Mouse (Mus musculus): ENCODE results near the gene Atoh8.

The Atoh8 gene

DNA sequence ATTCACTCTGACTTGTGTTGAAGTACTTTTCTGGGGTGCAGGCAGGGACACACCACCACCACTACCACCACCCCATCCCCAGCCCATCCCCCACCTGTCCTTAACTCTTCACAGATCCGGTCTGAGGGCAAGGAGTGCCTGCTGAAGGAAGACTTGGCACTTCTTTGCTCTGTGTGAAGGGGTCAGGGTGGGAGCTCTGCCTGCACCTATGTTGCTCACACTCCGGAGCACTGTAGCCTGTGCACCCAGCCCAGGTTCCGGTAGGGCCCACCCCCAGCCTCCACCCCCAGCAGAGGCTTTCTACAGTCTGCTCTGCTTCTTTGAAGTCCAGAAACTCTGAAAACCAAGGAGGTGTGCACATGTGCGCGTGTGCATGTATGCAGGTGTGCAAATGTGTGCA, 44.8 kb downstream of the Atoh8 start:
- no peak for DNase-seq (ENCODE audit: low read depth, low spot score)

DNA sequence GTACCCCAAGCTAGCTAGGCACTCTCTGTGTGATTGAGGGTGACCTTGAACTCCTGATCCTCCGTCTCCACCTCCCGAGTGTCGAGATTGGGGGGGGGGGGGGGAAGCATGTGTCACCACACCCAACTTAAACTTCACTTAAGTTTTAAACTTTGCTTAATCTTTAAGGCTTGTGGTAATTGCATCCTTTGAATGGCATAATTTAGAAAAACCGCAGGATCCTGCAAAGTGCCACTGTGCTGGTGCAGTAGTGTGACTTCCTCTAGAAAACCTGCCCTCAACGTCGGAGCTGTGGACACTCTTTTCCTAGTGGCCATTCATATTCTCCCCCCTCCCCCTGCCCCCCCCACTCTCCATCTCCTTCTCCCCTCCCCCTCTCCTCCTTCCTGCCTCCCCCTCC, 45.3 kb downstream of the Atoh8 start:
- no peak for DNase-seq (ENCODE audit: low read depth, low spot score)

DNA sequence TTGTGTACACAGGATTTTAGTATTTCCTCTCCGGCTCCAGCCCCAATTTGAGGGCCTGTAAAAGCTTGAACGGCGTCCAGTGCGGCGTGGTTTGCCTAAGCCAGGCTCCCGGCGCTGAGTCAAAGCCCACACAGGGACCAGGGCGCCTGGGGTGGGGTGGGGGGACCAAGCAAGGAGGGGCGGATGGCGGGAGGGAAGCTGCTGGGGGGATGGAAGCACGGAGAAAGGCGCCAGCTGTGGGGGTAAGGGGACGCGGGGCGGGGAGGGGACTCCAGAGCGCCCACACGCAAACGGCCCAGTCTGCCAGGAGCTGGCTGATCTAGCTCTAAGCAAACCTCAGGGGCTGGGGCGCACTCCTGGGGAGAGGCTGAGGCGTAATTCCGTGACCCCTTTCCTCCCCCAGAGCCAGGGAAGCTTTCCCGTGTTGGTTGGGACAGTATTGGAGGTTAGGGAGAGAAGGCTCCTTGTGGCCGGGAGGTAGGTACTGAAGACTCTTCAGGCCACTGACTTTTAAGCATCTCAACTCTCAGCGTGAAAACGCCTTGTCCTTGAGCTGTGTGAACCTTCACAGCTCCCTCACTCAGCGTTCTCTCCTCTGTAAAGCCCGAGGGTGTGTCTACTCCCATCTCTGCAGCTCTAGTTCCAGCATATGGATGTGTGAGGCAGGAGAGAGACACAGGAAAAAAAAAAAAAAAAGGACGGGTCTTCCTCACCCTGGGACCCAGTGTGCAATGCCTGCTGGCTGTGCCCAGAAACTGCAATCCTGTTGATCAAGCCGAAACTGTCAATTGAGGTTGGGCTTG, 46.1 kb downstream of the Atoh8 start:
- no peak for DNase-seq (ENCODE audit: low read depth, low spot score)

DNA sequence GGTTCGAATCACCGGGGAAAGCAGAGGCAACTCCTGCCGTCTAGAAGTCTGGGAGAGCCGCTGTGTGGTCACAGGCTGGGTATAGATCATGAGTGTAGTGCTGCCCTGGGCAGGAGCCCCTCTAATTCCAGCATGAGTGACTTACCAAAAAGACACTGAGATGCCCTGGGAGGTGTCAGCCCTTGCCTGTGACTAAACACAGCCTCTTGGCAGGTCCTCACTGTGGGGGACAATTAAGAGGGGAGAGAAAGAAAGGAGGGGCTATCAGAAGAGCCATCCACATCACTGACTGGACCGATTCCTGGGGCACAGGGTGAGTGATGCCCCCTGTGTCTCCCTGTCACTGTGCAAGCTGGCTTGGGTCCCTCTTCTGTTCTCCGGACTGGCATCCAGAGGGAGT, 48.6 kb downstream of the Atoh8 start:
- DNase-seq (ENCODE audit: low read depth, low spot score), result no peak

DNA sequence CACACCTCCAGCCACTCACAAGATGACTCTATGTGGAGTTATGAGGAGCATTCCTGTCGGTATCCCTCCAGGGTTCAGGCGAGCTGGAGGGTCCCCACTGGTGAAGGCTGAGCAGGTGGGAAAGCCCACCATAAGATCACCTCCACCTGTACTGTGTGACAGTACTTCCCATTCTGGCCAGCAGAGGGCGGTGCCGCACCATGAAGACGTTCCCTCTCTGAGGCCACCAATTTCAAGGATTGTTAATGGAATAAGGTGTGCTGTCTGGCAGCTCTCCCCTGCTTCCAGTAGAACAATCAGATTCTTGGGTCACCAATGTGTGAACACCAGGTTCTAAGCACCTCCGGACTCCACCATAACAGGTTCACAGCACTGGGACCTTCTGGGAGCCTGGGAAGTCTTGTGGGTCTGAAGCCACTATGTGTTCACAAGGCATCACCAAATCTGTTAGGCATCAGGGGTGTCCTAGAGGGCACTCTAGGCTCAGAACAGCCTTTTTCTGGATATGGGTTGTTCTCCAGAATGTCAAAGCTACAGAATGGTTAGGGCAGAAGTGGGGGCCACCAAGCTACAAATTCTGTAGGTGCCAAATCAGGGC, 49.4 kb downstream of the Atoh8 start:
- peak; percentile 77 for DNase-seq (ENCODE audit: low read depth, low spot score)

DNA sequence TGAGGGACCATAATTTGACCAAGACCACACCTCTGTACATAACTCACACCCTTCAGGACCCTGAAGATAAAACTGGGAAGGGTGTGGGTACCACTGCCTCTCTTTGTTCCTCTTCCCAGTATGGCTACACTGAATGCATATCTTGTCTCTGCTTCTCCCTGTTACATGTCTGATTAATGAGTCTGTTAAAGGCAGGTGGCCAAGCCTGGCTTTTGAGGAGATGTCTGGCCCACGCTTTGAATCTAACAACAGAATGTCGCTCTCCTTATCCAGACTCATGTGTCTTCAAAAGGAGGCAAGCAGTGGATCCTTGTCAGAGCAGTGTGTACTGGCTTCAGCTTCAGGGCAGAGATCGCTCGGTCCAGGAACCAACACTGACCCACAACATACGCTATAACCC, 50.8 kb downstream of the Atoh8 start:
- no peak for DNase-seq (ENCODE audit: low read depth, low spot score)

DNA sequence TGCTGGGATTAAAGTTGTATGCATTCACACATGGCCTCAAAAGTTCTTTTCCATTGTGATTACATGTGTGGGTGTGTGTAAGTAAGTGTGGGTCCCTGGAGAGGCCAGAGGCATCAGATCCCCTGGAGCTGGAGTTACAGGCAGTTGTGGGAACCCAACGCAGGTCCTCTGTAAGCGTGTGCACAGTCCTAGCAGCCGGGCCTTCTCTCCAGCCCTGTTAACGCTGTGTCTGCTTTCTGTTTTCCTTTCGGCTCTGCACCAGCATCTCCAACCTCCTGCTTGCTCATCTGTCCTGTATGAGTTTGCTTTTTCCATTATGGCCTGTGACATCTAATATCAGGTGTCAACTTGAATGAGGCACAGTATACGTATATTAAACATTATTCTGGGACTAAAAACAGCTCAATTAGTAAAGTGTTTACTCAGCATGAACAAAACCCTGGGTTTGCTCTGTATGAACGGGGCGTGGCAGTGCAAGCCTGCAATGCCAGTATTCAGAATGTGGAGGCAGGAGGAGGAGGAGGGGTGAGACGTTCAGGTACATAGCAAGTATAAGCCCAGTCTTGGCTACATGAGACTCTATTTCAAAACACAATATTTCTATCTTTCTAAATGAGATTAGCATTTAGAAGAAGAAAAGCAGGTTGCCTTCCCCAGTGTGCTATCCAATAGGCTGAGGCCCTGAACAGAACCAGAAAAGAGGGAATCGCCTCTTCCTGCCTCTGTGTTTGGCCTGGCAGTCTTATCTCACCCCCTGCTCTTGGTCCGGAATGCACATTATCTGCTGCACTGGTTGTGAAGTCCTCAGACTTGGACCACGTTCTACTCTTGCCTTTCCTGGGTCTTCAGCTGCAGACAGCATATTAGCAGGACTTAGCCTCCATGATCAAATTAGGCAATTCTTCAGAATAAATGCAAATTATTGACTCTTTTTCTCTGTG, 55.5 kb downstream of the Atoh8 start:
- DNase-seq (ENCODE audit: low read depth, low spot score), result no peak

DNA sequence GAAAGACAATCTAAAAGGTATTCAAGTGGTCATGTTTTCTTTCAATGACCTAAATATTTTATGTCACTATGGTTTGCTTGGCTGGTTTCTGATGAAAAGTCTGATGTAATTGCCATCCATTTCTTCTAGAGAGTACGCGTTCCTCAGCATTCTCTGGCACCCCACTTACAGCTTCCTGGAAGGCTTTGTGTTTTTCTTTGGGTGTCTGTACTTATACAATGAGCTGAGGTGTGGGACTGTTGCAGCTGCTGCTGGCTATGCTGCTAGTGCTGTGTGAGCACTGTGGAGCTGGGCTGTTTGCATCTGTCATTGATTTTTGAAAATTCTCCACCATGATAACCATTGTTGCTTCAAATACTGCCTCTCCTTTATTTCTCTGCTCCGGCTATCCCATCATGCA, 56.4 kb downstream of the Atoh8 start:
- DNase-seq (ENCODE audit: low read depth, low spot score), result no peak

DNA sequence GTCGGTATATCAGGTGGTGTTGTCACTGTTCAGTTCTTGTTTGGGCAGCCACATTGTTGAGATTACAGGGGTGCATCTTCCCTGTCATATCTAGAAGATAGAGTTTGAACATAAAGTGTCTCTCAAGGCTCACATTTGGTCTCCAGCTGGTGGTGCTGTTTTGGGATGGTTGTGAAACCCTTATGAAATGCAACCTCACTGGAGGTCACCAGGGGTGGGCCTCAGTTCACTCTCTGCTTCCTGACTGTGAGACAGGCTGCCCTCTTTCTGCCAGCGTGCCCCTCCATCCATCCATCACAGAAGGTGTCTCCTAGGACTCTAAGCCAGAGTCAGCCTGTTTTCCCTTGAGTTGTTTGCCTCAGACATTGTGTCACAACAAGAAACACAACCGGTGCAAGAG, 58.0 kb downstream of the Atoh8 start:
- DNase-seq (ENCODE audit: low read depth, low spot score), result no peak

DNA sequence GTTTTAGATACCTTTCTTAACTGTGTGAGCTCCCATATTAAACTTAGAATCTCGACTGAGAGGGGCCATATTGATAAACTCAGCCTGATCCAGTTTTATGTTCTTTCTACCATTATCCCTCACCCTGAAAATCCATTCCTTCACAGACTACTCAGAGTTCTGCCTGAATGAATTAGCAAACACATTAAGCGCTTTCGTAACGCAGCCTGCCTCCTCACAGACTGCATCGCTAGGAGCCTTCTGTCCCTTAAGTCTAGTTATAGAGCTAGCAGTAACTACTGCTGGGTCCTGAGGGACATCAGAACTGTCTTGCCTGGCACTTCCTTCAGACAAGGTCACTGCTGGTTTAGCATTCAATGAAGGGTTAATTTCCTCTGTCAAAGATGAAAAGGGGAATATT, 59.4 kb downstream of the Atoh8 start:
- no peak for DNase-seq (ENCODE audit: low read depth, low spot score)

DNA sequence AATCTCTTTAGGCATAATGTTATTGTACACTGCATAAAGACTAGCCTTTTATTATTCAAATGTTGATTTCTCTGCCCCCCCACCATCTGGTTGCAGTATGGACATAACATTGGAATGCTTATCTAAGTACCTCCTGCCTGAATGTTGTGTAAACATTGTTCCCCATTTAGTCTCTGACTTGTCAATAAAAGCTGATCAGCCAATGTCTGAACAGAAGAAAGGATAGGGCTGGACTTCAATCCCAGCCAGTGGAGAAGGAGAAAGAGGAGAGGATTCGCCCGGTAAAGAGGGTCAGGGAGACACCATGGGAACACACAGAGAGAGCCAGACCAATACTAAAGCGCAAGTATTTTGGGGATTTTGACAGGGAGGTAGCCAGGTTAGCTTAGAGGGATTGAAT, 60.0 kb downstream of the Atoh8 start:
- no peak for DNase-seq (ENCODE audit: low read depth, low spot score)

DNA sequence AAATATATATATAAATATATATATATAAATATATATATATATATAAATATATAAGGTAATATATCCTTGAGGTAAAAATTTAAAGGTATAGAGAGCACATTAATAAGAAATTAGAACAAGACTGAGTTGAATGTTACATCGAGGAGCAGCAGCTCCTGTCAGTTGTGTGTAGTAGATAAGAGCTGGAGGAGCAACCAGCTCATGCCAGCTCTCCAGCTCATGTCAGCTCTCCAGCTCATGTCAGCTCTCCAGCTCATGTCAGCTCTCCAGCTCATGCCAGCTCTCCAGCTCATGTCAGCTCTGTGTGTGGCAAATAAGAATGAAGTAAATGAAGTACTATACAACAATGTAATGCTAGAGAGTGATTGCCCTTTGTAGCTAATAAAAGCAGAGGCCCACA, 62.0 kb downstream of the Atoh8 start:
- no peak for DNase-seq (ENCODE audit: low read depth, low spot score)

DNA sequence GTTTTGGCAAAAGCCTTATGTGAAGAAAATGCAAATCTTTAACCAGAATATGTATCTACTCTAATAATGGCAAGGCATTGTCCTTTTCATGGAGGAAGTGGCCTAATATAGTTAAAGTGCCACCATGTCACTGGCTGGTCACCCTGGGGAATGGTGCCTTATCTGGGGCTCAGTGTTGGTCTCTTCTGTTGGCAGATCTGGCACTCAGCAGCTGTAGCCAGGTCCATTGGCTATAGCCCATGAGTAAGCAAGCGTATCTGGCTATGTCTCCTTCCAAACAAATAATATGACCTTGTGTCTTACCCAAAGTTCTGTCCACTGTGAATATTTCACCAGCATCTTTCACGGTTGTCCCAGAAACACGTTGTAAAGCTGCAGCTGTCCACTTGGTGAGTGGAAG, 64.0 kb downstream of the Atoh8 start:
- DNase-seq (ENCODE audit: low read depth, low spot score), result no peak

DNA sequence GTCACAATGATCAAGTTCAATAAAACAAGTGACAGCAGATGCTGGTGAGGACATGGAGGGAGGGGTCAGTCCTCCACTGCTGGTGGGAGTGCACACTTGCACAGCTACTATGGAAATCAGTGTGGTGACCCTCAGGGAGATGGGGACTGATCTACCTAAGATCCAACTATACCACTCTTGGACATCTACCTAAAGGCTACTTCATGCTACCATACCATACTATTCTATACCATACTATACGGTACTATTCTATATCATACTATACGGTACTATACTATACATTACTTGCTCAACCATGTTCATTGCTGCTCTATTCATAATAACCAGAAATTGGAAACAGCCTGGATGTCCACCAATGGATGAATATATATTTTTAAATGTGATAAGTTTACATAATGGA, 69.5 kb downstream of the Atoh8 start:
- no peak for DNase-seq (ENCODE audit: low read depth, low spot score)

DNA sequence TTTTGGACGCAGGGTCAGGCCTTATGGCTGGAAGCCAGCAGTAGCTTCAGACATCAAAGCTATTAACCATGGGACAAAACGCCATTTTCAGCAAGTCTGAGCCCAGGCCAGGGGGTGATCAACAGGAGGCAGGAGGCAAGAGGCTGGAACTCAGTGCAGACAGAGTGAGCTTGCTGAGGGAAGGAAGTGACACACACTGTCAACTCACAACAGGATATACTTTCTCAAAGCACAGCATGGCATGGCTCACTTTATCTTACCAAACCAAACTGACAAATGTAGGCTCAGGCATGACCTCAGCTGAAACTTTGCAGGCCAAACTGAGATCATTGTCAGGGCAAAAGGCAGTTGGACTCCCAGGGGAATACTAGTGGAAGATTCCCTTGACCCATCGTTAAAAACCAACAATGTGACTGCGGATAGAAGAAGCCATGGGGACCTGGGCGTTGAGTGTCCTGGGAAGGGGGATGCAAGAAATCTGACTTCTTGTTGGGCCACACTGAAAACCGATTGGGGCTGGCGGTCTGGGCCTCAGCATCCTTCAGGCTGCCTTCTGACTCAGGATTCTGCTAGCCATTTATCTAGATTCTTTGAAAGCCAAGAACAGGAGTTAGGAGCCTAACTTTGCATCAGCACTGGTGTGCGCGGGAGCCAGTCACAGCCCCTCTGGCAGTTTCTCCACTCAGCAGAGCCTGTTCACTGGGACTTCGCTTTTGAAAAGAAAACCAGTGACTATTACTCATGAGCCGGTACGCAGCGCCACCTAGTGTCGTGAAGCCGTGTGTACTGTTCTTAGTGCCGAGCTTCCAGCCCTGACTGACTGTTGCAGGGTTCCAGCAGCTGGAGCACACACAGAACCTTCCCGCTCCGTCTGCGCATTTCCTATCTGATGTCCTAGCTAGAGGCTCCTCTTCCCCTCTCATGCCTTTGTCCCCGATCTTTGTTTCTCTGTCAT, 70.8 kb downstream of the Atoh8 start:
- peak; percentile 93 for DNase-seq (ENCODE audit: low read depth, low spot score)

DNA sequence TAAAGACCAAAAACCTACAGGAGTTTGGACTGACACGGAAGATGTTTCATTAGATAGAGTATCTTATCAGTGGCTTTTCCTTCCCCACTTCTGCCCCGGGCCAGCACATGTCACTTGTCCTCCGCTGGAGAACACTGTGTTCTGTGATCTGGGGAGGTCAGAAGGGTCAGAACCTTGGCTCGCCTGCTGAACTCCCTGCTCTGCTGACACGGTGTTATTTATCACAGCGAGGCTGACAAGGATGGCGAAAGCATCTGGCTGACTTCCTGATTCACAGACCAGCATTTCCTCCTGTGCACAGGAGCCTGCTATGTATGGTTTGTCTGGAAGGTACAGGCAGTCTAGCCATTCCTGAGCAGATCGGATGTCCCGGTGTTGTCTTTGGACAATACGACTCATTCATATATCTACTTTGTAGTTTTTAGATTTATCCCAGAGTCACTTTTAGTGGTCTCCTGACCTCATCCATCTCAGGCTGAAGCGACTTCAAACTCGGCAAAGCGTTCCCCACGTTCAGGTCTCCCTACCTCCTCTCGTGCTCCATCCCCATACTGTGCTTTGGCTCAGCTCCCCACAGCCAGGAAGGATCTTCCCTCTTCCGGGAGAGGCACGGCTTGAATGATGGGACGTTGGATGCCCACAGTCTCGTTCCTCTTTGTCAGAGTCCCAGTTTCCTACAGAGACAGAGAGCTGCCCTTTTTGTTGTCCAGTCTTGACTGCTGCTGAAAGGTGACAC, 73.1 kb downstream of the Atoh8 start:
- peak; percentile 70 for DNase-seq (ENCODE audit: low read depth, low spot score)

DNA sequence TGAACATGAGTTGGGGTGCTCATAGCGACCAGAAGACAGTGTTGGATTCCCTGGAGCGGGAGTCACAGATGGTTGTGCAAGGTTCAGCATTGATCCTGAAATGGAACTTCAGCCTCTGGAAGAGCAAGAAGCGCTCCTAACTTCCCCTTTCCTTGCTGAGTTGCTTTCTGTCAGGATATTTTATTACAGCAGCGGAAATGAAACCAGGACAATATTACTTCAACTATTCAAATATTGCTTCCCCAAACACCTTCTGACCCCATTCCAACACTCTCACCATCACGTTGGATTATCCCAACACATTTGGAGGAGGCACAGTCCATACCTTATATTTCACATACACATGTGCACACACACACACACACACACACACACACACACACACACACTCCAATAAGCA, 73.6 kb downstream of the Atoh8 start:
- no peak for DNase-seq (ENCODE audit: low read depth, low spot score)

DNA sequence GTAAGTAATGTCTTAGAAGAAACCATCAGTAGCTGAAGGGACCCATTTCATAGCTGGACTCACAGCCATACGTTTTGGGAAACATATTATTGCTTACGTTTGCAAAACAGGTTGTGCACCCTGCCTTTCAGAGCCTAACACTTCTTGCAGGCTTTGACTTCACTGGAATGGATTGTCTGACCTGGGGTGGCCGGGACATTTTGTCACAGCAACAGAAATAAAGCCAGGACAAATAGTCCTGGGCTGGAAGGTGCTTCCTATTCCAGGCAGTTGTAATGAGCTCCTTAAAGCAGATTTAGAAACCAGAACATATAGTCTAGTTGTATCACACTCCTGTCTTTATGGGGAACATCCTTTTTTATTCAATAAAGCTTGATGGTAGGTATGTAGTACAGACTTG, 74.4 kb downstream of the Atoh8 start:
- no peak for DNase-seq (ENCODE audit: low read depth, low spot score)

DNA sequence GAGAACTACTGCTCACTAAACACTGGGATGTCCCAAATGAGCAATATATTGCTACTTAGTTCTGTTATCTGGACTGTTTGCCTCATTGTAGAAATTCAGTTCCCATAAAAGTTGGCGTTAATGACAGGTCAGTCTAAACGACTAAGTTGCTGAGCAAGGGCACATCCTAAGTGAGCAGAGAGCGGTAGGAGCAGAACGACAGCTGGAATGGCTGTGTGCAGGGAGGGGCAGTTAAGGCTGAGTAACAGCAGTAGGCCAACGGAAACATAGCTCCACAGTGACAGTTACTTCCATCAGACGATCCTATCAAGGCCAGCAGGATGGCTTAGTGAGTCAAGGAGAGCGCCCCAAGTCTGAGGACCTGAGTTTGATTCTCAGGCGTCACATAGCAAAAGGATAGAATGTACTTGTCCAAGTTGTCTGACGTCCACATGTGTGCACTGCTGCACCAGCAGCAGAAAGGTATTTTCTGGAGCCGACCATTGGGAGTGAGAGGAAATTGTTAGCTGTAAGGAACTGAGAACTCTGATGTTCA, 75.4 kb downstream of the Atoh8 start:
- DNase-seq (ENCODE audit: low read depth, low spot score), result no peak
